Mouse (Mus musculus): Measurements from ENCODE around the gene Cib2. TPM values are rescaled to one million over a fixed set of nuclear protein-coding genes. Genes with fewer than 3 reads are reported as not detected.

Cib2 gene
- polyA plus RNA-seq, 1 experiment, result 1.9 TPM

- Histone ChIP-seq H3K36me3 (ENCODE audit: control insufficient read depth, insufficient read depth) (no peaks in the 10 kb centered on the region), H3K27me3 (ENCODE audit: control insufficient read depth, insufficient read depth, insufficient read length) (no peaks in the 10 kb centered on the region), H3K79me3 (ENCODE audit: low read depth) (peaks cover 23% of the 10 kb centered on the region), H3K79me2 (ENCODE audit: control insufficient read depth, insufficient read depth) (peaks cover 24% of the 10 kb centered on the region), H3ac (ENCODE audit: control insufficient read depth, insufficient read length, low read depth) (no peak overlapping the region), H3K4me3 (ENCODE audit: insufficient read depth, poor library complexity, severe bottlenecking) (no peak overlapping the region)
- no peak for TF ChIP-seq CEBPB (IDR thresholded peaks at IDR 0.05; ENCODE audit: low read depth)
- no peak for TF ChIP-seq CTCF (IDR thresholded peaks at IDR 0.05; ENCODE audit: control insufficient read depth, insufficient read depth, insufficient read length)
- TF ChIP-seq FOSL1 (IDR thresholded peaks at IDR 0.05; ENCODE audit: insufficient read depth, low read length, poor library complexity, severe bottlenecking), result no peak
- TF ChIP-seq MYOD1 (IDR thresholded peaks at IDR 0.05; ENCODE audit: control insufficient read depth, insufficient read length, low read depth), result no peak
- TF ChIP-seq MAX (IDR thresholded peaks at IDR 0.05), result no peak
- TF ChIP-seq USF1 (IDR thresholded peaks at IDR 0.05; ENCODE audit: low read depth), result no peak
These were observed 23.7 kb upstream of the Cib2 start for GRCm38 (mm10) chr9:54583712-54584111.

- Histone ChIP-seq H3K36me3 (ENCODE audit: control insufficient read depth, insufficient read depth) (no peaks in the 10 kb centered on the region), H3K27me3 (ENCODE audit: control insufficient read depth, insufficient read depth, insufficient read length) (no peaks in the 10 kb centered on the region), H3K4me3 (ENCODE audit: insufficient read depth, poor library complexity, severe bottlenecking) (no peak overlapping the region), H3K79me2 (ENCODE audit: control insufficient read depth, insufficient read depth) (no peaks in the 10 kb centered on the region), H3K79me3 (ENCODE audit: low read depth) (no peaks in the 10 kb centered on the region), H3ac (ENCODE audit: control insufficient read depth, insufficient read length, low read depth) (no peak overlapping the region)
- TF ChIP-seq MYOD1 (IDR thresholded peaks at IDR 0.05; ENCODE audit: control insufficient read depth, insufficient read length, low read depth) (no peak), FOSL1 (IDR thresholded peaks at IDR 0.05; ENCODE audit: insufficient read depth, low read length, poor library complexity, severe bottlenecking) (no peak), CTCF (IDR thresholded peaks at IDR 0.05; ENCODE audit: control insufficient read depth, insufficient read depth, insufficient read length) (no peak), USF1 (IDR thresholded peaks at IDR 0.05; ENCODE audit: low read depth) (no peak), MYOG (IDR thresholded peaks at IDR 0.05; ENCODE audit: control insufficient read depth, extremely low read depth, insufficient read length) (no peak), CEBPB (IDR thresholded peaks at IDR 0.05; ENCODE audit: low read depth) (no peak), MAX (IDR thresholded peaks at IDR 0.05) (no peak)
These were observed 11.3 kb upstream of the Cib2 start for GRCm38 (mm10) chr9:54571130-54571839.

DNA sequence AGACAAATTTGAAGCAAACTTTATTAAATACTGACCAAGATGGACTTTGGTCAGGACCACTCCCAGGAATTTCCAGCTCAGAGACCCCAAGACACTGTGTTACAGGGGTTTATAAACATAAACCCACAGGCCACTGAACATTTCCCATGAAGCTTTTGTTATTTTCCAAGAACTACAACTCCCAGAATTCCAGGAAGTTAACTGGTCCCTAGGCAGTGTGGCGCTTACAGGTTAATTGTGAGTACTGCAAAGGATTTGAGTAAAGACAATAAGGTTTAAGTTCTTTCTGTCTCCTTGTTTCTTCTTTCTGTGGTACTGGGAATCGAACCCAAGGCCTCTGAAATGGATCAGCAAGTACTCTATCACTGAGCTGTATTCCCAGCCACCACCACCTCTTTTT lies 8.7 kb upstream of the Cib2 start:
- Histone ChIP-seq H3K27me3 (ENCODE audit: control insufficient read depth, insufficient read depth, insufficient read length) (no peaks in the 10 kb centered on the region), H3K36me3 (ENCODE audit: control insufficient read depth, insufficient read depth) (no peaks in the 10 kb centered on the region), H3ac (ENCODE audit: control insufficient read depth, insufficient read length, low read depth) (no peak overlapping the region), H3K4me3 (ENCODE audit: insufficient read depth, poor library complexity, severe bottlenecking) (no peak overlapping the region), H3K79me3 (ENCODE audit: low read depth) (no peaks in the 10 kb centered on the region), H3K79me2 (ENCODE audit: control insufficient read depth, insufficient read depth) (no peaks in the 10 kb centered on the region)
- TF ChIP-seq CEBPB (IDR thresholded peaks at IDR 0.05; ENCODE audit: low read depth) (no peak), FOSL1 (IDR thresholded peaks at IDR 0.05; ENCODE audit: insufficient read depth, low read length, poor library complexity, severe bottlenecking) (no peak), USF1 (IDR thresholded peaks at IDR 0.05; ENCODE audit: low read depth) (no peak), CTCF (IDR thresholded peaks at IDR 0.05; ENCODE audit: control insufficient read depth, insufficient read depth, insufficient read length) (no peak), MYOD1 (IDR thresholded peaks at IDR 0.05; ENCODE audit: control insufficient read depth, insufficient read length, low read depth) (no peak), MYOG (IDR thresholded peaks at IDR 0.05; ENCODE audit: control insufficient read depth, extremely low read depth, insufficient read length) (no peak), MAX (IDR thresholded peaks at IDR 0.05) (no peak)

- Histone ChIP-seq H3ac (ENCODE audit: control insufficient read depth, insufficient read length, low read depth) (no peak overlapping the region), H3K4me3 (ENCODE audit: insufficient read depth, poor library complexity, severe bottlenecking) (no peak overlapping the region), H3K79me3 (ENCODE audit: low read depth) (no peaks in the 10 kb centered on the region), H3K79me2 (ENCODE audit: control insufficient read depth, insufficient read depth) (no peaks in the 10 kb centered on the region), H3K27me3 (ENCODE audit: control insufficient read depth, insufficient read depth, insufficient read length) (no peaks in the 10 kb centered on the region), H3K36me3 (ENCODE audit: control insufficient read depth, insufficient read depth) (no peaks in the 10 kb centered on the region)
- no peak for TF ChIP-seq CEBPB (IDR thresholded peaks at IDR 0.05; ENCODE audit: low read depth)
- no peak for TF ChIP-seq FOSL1 (IDR thresholded peaks at IDR 0.05; ENCODE audit: insufficient read depth, low read length, poor library complexity, severe bottlenecking)
- TF ChIP-seq MYOD1 (IDR thresholded peaks at IDR 0.05; ENCODE audit: control insufficient read depth, insufficient read length, low read depth), result no peak
- TF ChIP-seq CTCF (IDR thresholded peaks at IDR 0.05; ENCODE audit: control insufficient read depth, insufficient read depth, insufficient read length), result no peak
- TF ChIP-seq MAX (IDR thresholded peaks at IDR 0.05), result no peak
- TF ChIP-seq MYOG (IDR thresholded peaks at IDR 0.05; ENCODE audit: control insufficient read depth, extremely low read depth, insufficient read length), result no peak
- no peak for TF ChIP-seq USF1 (IDR thresholded peaks at IDR 0.05; ENCODE audit: low read depth)
These were observed 6.9 kb upstream of the Cib2 start for GRCm38 (mm10) chr9:54566958-54567357.

DNA sequence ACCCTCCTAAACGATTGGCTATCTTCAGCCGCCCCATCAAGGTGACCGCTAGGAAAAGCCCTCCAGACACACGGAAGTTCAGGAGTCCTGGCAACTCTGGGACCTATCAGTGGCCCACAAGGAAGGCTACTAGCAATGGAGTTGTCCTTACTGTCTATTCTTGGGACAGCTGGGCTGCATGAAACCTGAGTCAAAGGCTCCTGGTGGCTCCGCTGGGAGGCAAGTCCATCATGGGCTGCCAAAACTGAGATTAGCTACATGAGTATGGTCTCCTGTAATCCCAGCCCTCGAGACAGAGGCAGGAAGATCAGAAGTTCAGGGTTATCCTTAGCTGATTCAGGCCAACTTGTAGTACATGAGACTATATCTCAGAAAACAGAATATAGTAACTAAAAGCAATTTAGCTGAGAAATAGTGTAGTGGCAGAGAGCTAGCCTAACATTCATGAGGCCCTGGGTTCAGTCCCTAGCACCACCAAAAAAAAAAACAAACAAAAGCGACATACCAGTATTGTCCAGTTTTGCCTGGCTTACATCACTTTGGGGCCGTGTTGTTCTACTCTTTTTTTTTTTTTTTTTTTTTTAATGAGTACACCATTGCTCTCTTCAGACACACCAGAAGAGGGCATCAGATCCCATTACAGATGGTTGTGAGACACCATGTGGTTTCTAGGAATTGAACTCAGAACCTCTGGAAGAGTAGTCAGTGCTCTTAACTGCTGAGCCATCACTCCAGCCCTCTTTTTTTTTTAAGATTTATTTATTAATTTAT lies 998 bp upstream of the Cib2 start:
- Histone ChIP-seq H3K79me3 (ENCODE audit: low read depth) (no peaks in the 10 kb centered on the region), H3K4me3 (ENCODE audit: insufficient read depth, poor library complexity, severe bottlenecking) (no peak overlapping the region), H3K27me3 (ENCODE audit: control insufficient read depth, insufficient read depth, insufficient read length) (peaks cover 4% of the 10 kb centered on the region), H3ac (ENCODE audit: control insufficient read depth, insufficient read length, low read depth) (no peak overlapping the region), H3K36me3 (ENCODE audit: control insufficient read depth, insufficient read depth) (no peaks in the 10 kb centered on the region), H3K79me2 (ENCODE audit: control insufficient read depth, insufficient read depth) (no peaks in the 10 kb centered on the region)
- no peak for TF ChIP-seq FOSL1 (IDR thresholded peaks at IDR 0.05; ENCODE audit: insufficient read depth, low read length, poor library complexity, severe bottlenecking)
- no peak for TF ChIP-seq MAX (IDR thresholded peaks at IDR 0.05)
- TF ChIP-seq MYOD1 (IDR thresholded peaks at IDR 0.05; ENCODE audit: control insufficient read depth, insufficient read length, low read depth), result no peak
- TF ChIP-seq USF1 (IDR thresholded peaks at IDR 0.05; ENCODE audit: low read depth), result no peak
- TF ChIP-seq MYOG (IDR thresholded peaks at IDR 0.05; ENCODE audit: control insufficient read depth, extremely low read depth, insufficient read length), result no peak
- TF ChIP-seq CTCF (IDR thresholded peaks at IDR 0.05; ENCODE audit: control insufficient read depth, insufficient read depth, insufficient read length), result no peak
- no peak for TF ChIP-seq CEBPB (IDR thresholded peaks at IDR 0.05; ENCODE audit: low read depth)
